In the genomic region with DNA sequence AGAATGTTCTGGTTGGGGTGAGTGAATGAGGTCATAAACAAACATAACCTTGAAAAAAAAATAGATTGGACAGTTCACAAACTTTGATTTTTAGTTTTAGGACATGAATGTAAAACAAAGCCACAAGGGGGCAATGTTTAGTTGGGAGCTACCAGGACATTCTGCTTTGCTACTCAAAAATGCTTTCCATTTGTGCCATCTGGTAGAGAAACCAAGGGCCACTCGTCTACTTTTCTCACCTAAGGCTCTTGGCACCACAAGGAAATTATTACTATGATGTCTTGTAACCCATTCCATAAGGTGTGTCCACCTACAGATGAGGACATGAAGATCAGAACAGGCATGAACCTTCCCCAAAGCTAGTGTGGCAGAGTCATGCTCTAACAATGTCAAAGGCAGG, we compare ENCODE assay signal across 14 mouse cellular contexts. TPM values are rescaled to one million over a fixed set of nuclear protein-coding genes. Genes with fewer than 3 reads are reported as not detected.
DNase-seq lines count a peak whose midpoint lies in the region; ATAC-seq and TF ChIP-seq lines count a peak whose summit lies in the region.
"Had no signal": no experiment of that assay in that cellular context is flagged by ENCODE, and none has a peak within 500 bp of the region (broad histone marks: within the 10 kb centered on the region; RNA-seq: fewer than 3 reads in every experiment).

No protein-coding gene starts in this region.

- H3K36me3 ChIP-seq in hindbrain, postnatal 0 days (ENCODE audit: insufficient read depth, low read length), result no peaks in the 10 kb centered on the region
- H3K36me3 ChIP-seq in hindbrain, embryonic 12.5 days, result no peaks in the 10 kb centered on the region
- H3K36me3 ChIP-seq in neural tube, embryonic 11.5 days (ENCODE audit: control insufficient read depth, insufficient read depth, low read length), result no peaks in the 10 kb centered on the region
- H3K36me3 ChIP-seq in neural tube, embryonic 15.5 days, result no peaks in the 10 kb centered on the region

- H3K4me2 ChIP-seq in hindbrain, postnatal 0 days (ENCODE audit: low read depth, low read length), result no peak overlapping the region
- no peak overlapping the region for H3K4me2 ChIP-seq in hindbrain, embryonic 12.5 days (replicated peaks)
- no peak overlapping the region for H3K4me2 ChIP-seq in neural tube, embryonic 11.5 days (ENCODE audit: low read depth)
- no peak overlapping the region for H3K4me2 ChIP-seq in neural tube, embryonic 15.5 days

- no peak overlapping the region for H3K4me3 ChIP-seq in hindbrain, postnatal 0 days (ENCODE audit: low read length)
- H3K4me3 ChIP-seq in hindbrain, embryonic 12.5 days, result no peak overlapping the region
- H3K4me3 ChIP-seq in neural tube, embryonic 11.5 days (ENCODE audit: low read depth, low read length), result no peak overlapping the region
- H3K4me3 ChIP-seq in neural tube, embryonic 15.5 days (replicated peaks), result no peak overlapping the region
- H3K4me3 ChIP-seq: myocyte had no signal

- WGBS in hindbrain, postnatal 0 days, result 11% methylated on average over 1 of the region's 1 CpGs
- 11% methylated on average over 1 of the region's 1 CpGs for WGBS in hindbrain, embryonic 12.5 days
- 16% methylated on average over 1 of the region's 1 CpGs for WGBS in neural tube, embryonic 11.5 days
- 11% methylated on average over 1 of the region's 1 CpGs for WGBS in neural tube, embryonic 15.5 days

- TF ChIP-seq POLR2A in brain, embryonic 14.5 days (IDR thresholded peaks at IDR 0.05; ENCODE audit: borderline replicate concordance, extremely low read depth, insufficient read depth, insufficient read length, poor library complexity, severe bottlenecking), result no peak

- peak; percentile 33 for DNase-seq in hindbrain, postnatal 0 days (ENCODE audit: low spot score)
- peak; percentile 9 for DNase-seq in neural tube, embryonic 11.5 days (ENCODE audit: low spot score)
- peak; percentile 54 for DNase-seq in brain, embryonic 14.5 days (ENCODE audit: low read depth)
- DNase-seq in right cerebral cortex, postnatal 10 days (ENCODE audit: low spot score in 2 of 2), result no peak
- DNase-seq in thymus, postnatal 0 days (ENCODE audit: low spot score), result no peak
- DNase-seq: cerebellum, adult 18-20 months; layer of hippocampus, adult 9-11 months; thymus, postnatal 36 days had no signal

- H3K9me3 ChIP-seq in hindbrain, postnatal 0 days (ENCODE audit: low read length), result no peaks in the 10 kb centered on the region
- no peaks in the 10 kb centered on the region for H3K9me3 ChIP-seq in hindbrain, embryonic 12.5 days (replicated peaks)
- no peaks in the 10 kb centered on the region for H3K9me3 ChIP-seq in neural tube, embryonic 11.5 days (ENCODE audit: control insufficient read depth, low read length)
- H3K9me3 ChIP-seq in neural tube, embryonic 15.5 days (replicated peaks), result no peaks in the 10 kb centered on the region

- H3K9ac ChIP-seq in hindbrain, postnatal 0 days (replicated peaks; ENCODE audit: low read length), result no peak overlapping the region
- H3K9ac ChIP-seq in hindbrain, embryonic 12.5 days, result no peak overlapping the region
- H3K9ac ChIP-seq in neural tube, embryonic 11.5 days (ENCODE audit: low read length), result no peak overlapping the region
- H3K9ac ChIP-seq in neural tube, embryonic 15.5 days (replicated peaks), result no peak overlapping the region

- H3K4me1 ChIP-seq in hindbrain, postnatal 0 days (ENCODE audit: insufficient read depth, low read length), result no peaks in the 10 kb centered on the region
- H3K4me1 ChIP-seq in hindbrain, embryonic 12.5 days, result no peaks in the 10 kb centered on the region
- no peaks in the 10 kb centered on the region for H3K4me1 ChIP-seq in neural tube, embryonic 11.5 days (ENCODE audit: control insufficient read depth, insufficient read depth, low read length)
- H3K4me1 ChIP-seq in neural tube, embryonic 15.5 days, result no peaks in the 10 kb centered on the region

- ATAC-seq in hindbrain, postnatal 0 days, result no peak
- no peak for ATAC-seq in hindbrain, embryonic 12.5 days (ENCODE audit: low FRiP score)
- peak; percentile 22; the same call in 1 of the 2 replicates for ATAC-seq in neural tube, embryonic 11.5 days (ENCODE audit: insufficient read depth, low FRiP score, low TSS enrichment)
- no peak for ATAC-seq in neural tube, embryonic 15.5 days (ENCODE audit: low FRiP score)
- ATAC-seq: activated CD4-positive, CD25-positive, alpha-beta regulatory T cell, adult 4 months had no signal

- H3K27me3 ChIP-seq in hindbrain, postnatal 0 days (ENCODE audit: insufficient read depth, low read length), result no peaks in the 10 kb centered on the region
- H3K27me3 ChIP-seq in hindbrain, embryonic 12.5 days, result no peaks in the 10 kb centered on the region
- H3K27me3 ChIP-seq in neural tube, embryonic 11.5 days (ENCODE audit: control insufficient read depth, insufficient read depth, low read length), result no peaks in the 10 kb centered on the region
- H3K27me3 ChIP-seq in neural tube, embryonic 15.5 days (replicated peaks), result no peaks in the 10 kb centered on the region

- no peak overlapping the region for H3K27ac ChIP-seq in hindbrain, postnatal 0 days
- no peak overlapping the region for H3K27ac ChIP-seq in hindbrain, embryonic 12.5 days
- no peak overlapping the region for H3K27ac ChIP-seq in neural tube, embryonic 11.5 days (ENCODE audit: low read depth, low read length)
- H3K27ac ChIP-seq in neural tube, embryonic 15.5 days (replicated peaks), result no peak overlapping the region

- TF ChIP-seq CTCF in hindbrain, postnatal 0 days (IDR thresholded peaks at IDR 0.05; ENCODE audit: low read depth), result peak; percentile 48
- 0 out of 2 replicates have a peak, but pooled peaks have one; percentile 32 for TF ChIP-seq CTCF in brain, embryonic 14.5 days (IDR thresholded peaks at IDR 0.05; ENCODE audit: borderline replicate concordance, extremely low read depth, insufficient read depth, insufficient read length)

RNA-seq across cellular contexts. Expression of gene BC030500, which starts 25.1 kb away (rescaled TPM):
- total RNA-seq in hindbrain, postnatal 0 days (2014; rRNA removed), result 11.8 and 13.5 TPM in 2 replicates
- polyA plus RNA-seq in hindbrain, postnatal 0 days (2015; fragmentation: Nextera tagmentation; extraction: Ambion mirVana), result 9.7 and 12.3 TPM in 2 replicates
- 5.6 TPM in 2 replicates for polyA plus RNA-seq in hindbrain, embryonic 12.5 days (2016; fragmentation: Nextera tagmentation; extraction: Ambion mirVana)
- 3.7 and 4.0 TPM in 2 replicates for polyA plus RNA-seq in neural tube, embryonic 11.5 days (2014; fragmentation: Nextera tagmentation; extraction: Ambion mirVana)
- polyA plus RNA-seq in neural tube, embryonic 15.5 days (2015; fragmentation: Nextera tagmentation; extraction: Ambion mirVana), result 14.7 and 15.6 TPM in 2 replicates
- polyA plus RNA-seq in brain, embryonic 14.5 days (2012; rRNA removed), result 13.2 and 13.6 TPM in 2 replicates
- polyA plus RNA-seq in thymus, postnatal 0 days (2015; fragmentation: Nextera tagmentation; extraction: Ambion mirVana), result not detected in 2 replicates
- total RNA-seq: heart, postnatal 10 days had no signal
- polyA plus RNA-seq: activated CD4-positive, CD25-positive, alpha-beta regulatory T cell, adult 4 months; liver, embryonic 16.5 days had no signal

RNA-seq across cellular contexts. Expression of gene Galntl6, which starts 26.0 kb away (rescaled TPM):
- 26.5 and 26.6 TPM in 2 replicates for total RNA-seq in hindbrain, postnatal 0 days (2014; rRNA removed)
- polyA plus RNA-seq in hindbrain, postnatal 0 days (2015; fragmentation: Nextera tagmentation; extraction: Ambion mirVana), result 16.5 and 16.7 TPM in 2 replicates
- polyA plus RNA-seq in hindbrain, embryonic 12.5 days (2016; fragmentation: Nextera tagmentation; extraction: Ambion mirVana), result 4.0 and 6.1 TPM in 2 replicates
- 2.8 and 3.3 TPM in 2 replicates for polyA plus RNA-seq in neural tube, embryonic 11.5 days (2014; fragmentation: Nextera tagmentation; extraction: Ambion mirVana)
- polyA plus RNA-seq in neural tube, embryonic 15.5 days (2015; fragmentation: Nextera tagmentation; extraction: Ambion mirVana), result 17.1 and 21.3 TPM in 2 replicates
- polyA plus RNA-seq in brain, embryonic 14.5 days (2012; rRNA removed), result 3.4 and 9.0 TPM in 2 replicates
- polyA plus RNA-seq in thymus, postnatal 0 days (2015; fragmentation: Nextera tagmentation; extraction: Ambion mirVana), result 0.14 TPM in 1 of 2 replicates, not detected in the other
- total RNA-seq: heart, postnatal 10 days had no signal
- polyA plus RNA-seq: liver, embryonic 16.5 days; myocyte had no signal

Comparison
In these comparisons a context has a peak if more than half of its experiments do, and no peak if none do; other contexts are left out.
1. DNase-seq: peak in hindbrain, postnatal 0 days (single experiment), neural tube, embryonic 11.5 days (single experiment) and brain, embryonic 14.5 days (single experiment); none in right cerebral cortex, postnatal 10 days (0 of 2) and thymus, postnatal 0 days (single experiment).